Mouse (Mus musculus): ENCODE results near the gene Apbb2. TPM values are rescaled to one million over a fixed set of nuclear protein-coding genes. Genes with fewer than 3 reads are reported as not detected.

The Apbb2 gene
- polyA plus RNA-seq, 2 experiments = 15.8 to 45.8 TPM

GRCm38 (mm10) chr5:66378968-66379367 is 239.6 kb downstream of the Apbb2 start:
- DNase-seq (ENCODE audit: low spot score) (no peak), ATAC-seq (ENCODE audit: low FRiP score, low read depth) (no peak)
- Histone ChIP-seq H3K36me3 (ENCODE audit: control insufficient read depth, insufficient read depth, low read length) (peaks cover 3% of the 10 kb centered on the region; the same call in 1 of the 2 replicates), H3K27ac (replicated peaks; ENCODE audit: low read depth, low read length) (no peak overlapping the region), H3K4me1 (ENCODE audit: control insufficient read depth, insufficient read depth, low read length) (peaks cover 5% of the 10 kb centered on the region; the same call in 1 of the 2 replicates), H3K9me3 (ENCODE audit: control insufficient read depth, low read length) (no peaks in the 10 kb centered on the region), H3K9ac (ENCODE audit: low read depth, low read length, severe bottlenecking) (no peak overlapping the region), H3K4me3 (replicated peaks; ENCODE audit: low read length) (no peak overlapping the region), H3K4me2 (replicated peaks; ENCODE audit: low read depth, low read length, severe bottlenecking) (no peak overlapping the region), H3K27me3 (ENCODE audit: control insufficient read depth, insufficient read depth, low read length) (no peaks in the 10 kb centered on the region)
- no peak for TF ChIP-seq POLR2A (IDR thresholded peaks at IDR 0.05; ENCODE audit: borderline replicate concordance, extremely low read depth, insufficient read depth, insufficient read length)
- WGBS = 31% methylated on average over 6 of the region's 6 CpGs

GRCm38 (mm10) chr5:66376589-66377270 is 241.9 kb downstream of the Apbb2 start:
- H3K27ac ChIP-seq (replicated peaks; ENCODE audit: low read depth, low read length) = no peak overlapping the region
- H3K4me1 ChIP-seq (ENCODE audit: control insufficient read depth, insufficient read depth, low read length) = peaks cover 5% of the 10 kb centered on the region; the same call in 1 of the 2 replicates
- no peaks in the 10 kb centered on the region for H3K9me3 ChIP-seq (ENCODE audit: control insufficient read depth, low read length)
- H3K9ac ChIP-seq (ENCODE audit: low read depth, low read length, severe bottlenecking) = no peak overlapping the region
- no peaks in the 10 kb centered on the region for H3K27me3 ChIP-seq (ENCODE audit: control insufficient read depth, insufficient read depth, low read length)
- no peak overlapping the region for H3K4me3 ChIP-seq (replicated peaks; ENCODE audit: low read length)
- ATAC-seq (ENCODE audit: low FRiP score, low read depth) (no peak), DNase-seq (ENCODE audit: low spot score) (no peak)
- no peak overlapping the region for H3K4me2 ChIP-seq (replicated peaks; ENCODE audit: low read depth, low read length, severe bottlenecking)
- H3K36me3 ChIP-seq (ENCODE audit: control insufficient read depth, insufficient read depth, low read length) = no peaks in the 10 kb centered on the region; the same call in 1 of the 2 replicates
- 71% methylated on average over 14 of the region's 14 CpGs for WGBS
- TF ChIP-seq POLR2A (IDR thresholded peaks at IDR 0.05; ENCODE audit: borderline replicate concordance, extremely low read depth, insufficient read depth, insufficient read length) = no peak

- H3K4me2 ChIP-seq (replicated peaks; ENCODE audit: low read depth, low read length, severe bottlenecking) = no peak overlapping the region
- DNase-seq (ENCODE audit: low spot score) = no peak
- ATAC-seq (ENCODE audit: low FRiP score, low read depth) = no peak
- WGBS = 96% methylated on average over 4 of the region's 4 CpGs
- no peaks in the 10 kb centered on the region for H3K9me3 ChIP-seq (ENCODE audit: control insufficient read depth, low read length)
- H3K36me3 ChIP-seq (ENCODE audit: control insufficient read depth, insufficient read depth, low read length) = no peaks in the 10 kb centered on the region; the same call in 1 of the 2 replicates
- peaks cover 4% of the 10 kb centered on the region; the same call in 1 of the 2 replicates for H3K4me1 ChIP-seq (ENCODE audit: control insufficient read depth, insufficient read depth, low read length)
- no peak overlapping the region for H3K9ac ChIP-seq (ENCODE audit: low read depth, low read length, severe bottlenecking)
- no peak for TF ChIP-seq POLR2A (IDR thresholded peaks at IDR 0.05; ENCODE audit: borderline replicate concordance, extremely low read depth, insufficient read depth, insufficient read length)
- no peaks in the 10 kb centered on the region for H3K27me3 ChIP-seq (ENCODE audit: control insufficient read depth, insufficient read depth, low read length)
- H3K27ac ChIP-seq (replicated peaks; ENCODE audit: low read depth, low read length) = no peak overlapping the region
- H3K4me3 ChIP-seq (replicated peaks; ENCODE audit: low read length) = no peak overlapping the region
These were observed 244.2 kb downstream of the Apbb2 start for GRCm38 (mm10) chr5:66374413-66374812.

DNA sequence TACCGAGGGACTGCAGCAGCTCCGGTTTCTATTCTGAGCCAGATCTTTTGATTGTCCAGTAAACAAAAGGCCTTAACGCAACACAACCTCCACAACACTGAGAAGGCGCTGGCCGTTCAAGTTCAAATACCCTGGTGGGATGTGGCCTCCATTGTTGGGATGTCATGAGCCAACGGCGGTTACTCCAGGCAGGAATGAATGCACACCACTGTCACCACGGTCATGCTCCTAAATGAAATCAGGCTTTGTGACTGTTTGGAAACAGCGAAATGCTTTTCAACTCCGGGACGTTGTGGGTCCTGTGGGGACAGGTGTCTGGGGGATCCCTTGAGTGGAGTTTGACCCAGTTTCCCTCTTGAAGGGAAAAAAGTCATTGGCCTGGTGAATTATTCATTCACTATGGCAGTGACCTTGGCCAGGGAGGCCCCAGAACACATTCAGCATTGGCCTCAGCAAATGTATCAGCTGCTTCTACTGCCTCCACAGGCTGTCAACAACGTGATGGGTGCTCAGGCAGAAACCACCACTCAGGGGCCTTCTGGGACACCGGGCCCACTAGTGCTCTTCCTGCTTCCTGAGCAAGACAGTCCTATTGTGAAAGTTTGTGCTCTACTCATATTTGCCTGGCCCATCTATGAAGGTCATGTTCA is 244.9 kb downstream of the Apbb2 start:
- Histone ChIP-seq H3K27me3 (ENCODE audit: control insufficient read depth, insufficient read depth, low read length) (no peaks in the 10 kb centered on the region), H3K27ac (replicated peaks; ENCODE audit: low read depth, low read length) (no peak overlapping the region), H3K9ac (ENCODE audit: low read depth, low read length, severe bottlenecking) (no peak overlapping the region), H3K4me1 (ENCODE audit: control insufficient read depth, insufficient read depth, low read length) (no peaks in the 10 kb centered on the region), H3K4me3 (replicated peaks; ENCODE audit: low read length) (no peak overlapping the region), H3K9me3 (ENCODE audit: control insufficient read depth, low read length) (no peaks in the 10 kb centered on the region), H3K36me3 (ENCODE audit: control insufficient read depth, insufficient read depth, low read length) (no peaks in the 10 kb centered on the region; the same call in 1 of the 2 replicates), H3K4me2 (replicated peaks; ENCODE audit: low read depth, low read length, severe bottlenecking) (no peak overlapping the region)
- no peak for ATAC-seq (ENCODE audit: low FRiP score, low read depth)
- no peak for TF ChIP-seq POLR2A (IDR thresholded peaks at IDR 0.05; ENCODE audit: borderline replicate concordance, extremely low read depth, insufficient read depth, insufficient read length)
- no peak for DNase-seq (ENCODE audit: low spot score)
- 89% methylated on average over 13 of the region's 13 CpGs for WGBS

- Histone ChIP-seq H3K4me2 (replicated peaks; ENCODE audit: low read depth, low read length, severe bottlenecking) (no peak overlapping the region), H3K9me3 (ENCODE audit: control insufficient read depth, low read length) (no peaks in the 10 kb centered on the region), H3K4me1 (ENCODE audit: control insufficient read depth, insufficient read depth, low read length) (0 out of 2 replicates have a peak, but pooled peaks cover 3% of the 10 kb centered on the region), H3K27ac (replicated peaks; ENCODE audit: low read depth, low read length) (no peak overlapping the region), H3K9ac (ENCODE audit: low read depth, low read length, severe bottlenecking) (no peak overlapping the region), H3K36me3 (ENCODE audit: control insufficient read depth, insufficient read depth, low read length) (no peaks in the 10 kb centered on the region), H3K27me3 (ENCODE audit: control insufficient read depth, insufficient read depth, low read length) (no peaks in the 10 kb centered on the region), H3K4me3 (replicated peaks; ENCODE audit: low read length) (no peak overlapping the region)
- ATAC-seq (ENCODE audit: low FRiP score, low read depth) (no peak), DNase-seq (ENCODE audit: low spot score) (no peak)
- no peak for TF ChIP-seq POLR2A (IDR thresholded peaks at IDR 0.05; ENCODE audit: borderline replicate concordance, extremely low read depth, insufficient read depth, insufficient read length)
These were observed 247.5 kb downstream of the Apbb2 start for GRCm38 (mm10) chr5:66371131-66371530.
